Mouse (Mus musculus) thymus, postnatal 0 days (tissue): Measurements from ENCODE around the gene Hexb. TPM values are rescaled to one million over a fixed set of nuclear protein-coding genes. Genes with fewer than 3 reads are reported as not detected.
A peak's percentile ranks its signal among the peaks of the same experiment; 100 is the strongest.
"Not testable (repeated sequence)": the region's sequence is repeated elsewhere in the genome, so short reads cannot be mapped to it uniquely, and the experiment has no call there.

Experiments
- DNase-seq: peaks from one replicate; pipeline ENCODE4 v3.0.0-alpha.2; 2015; ENCODE audit warnings: low spot score
- polyA plus RNA-seq: library from polyadenylated mRNA; unstranded; fragments of >200 nt; fragmentation: Nextera tagmentation; extraction: Ambion mirVana; gene quantifications from 2 replicates; pipeline ENCODE4 v1.2.1, GENCODE M21; 2015

Hexb gene
- polyA plus RNA-seq, 1 experiment from 2014 or later: 97.2 TPM

GRCm38 (mm10) chr13:97182821-97183220 is 15.3 kb downstream of the Hexb start:
- DNase-seq: no peak

GRCm38 (mm10) chr13:97180113-97180828 is 17.9 kb downstream of the Hexb start:
- no peak for DNase-seq

- no peak for DNase-seq
Measured at GRCm38 (mm10) chr13:97178943-97179342, 19.2 kb downstream of the Hexb start.

- DNase-seq: no peak
Measured at GRCm38 (mm10) chr13:97176731-97177130, 21.4 kb downstream of the Hexb start.

GRCm38 (mm10) chr13:97175520-97176264 is 22.5 kb downstream of the Hexb start:
- DNase-seq: no peak

GRCm38 (mm10) chr13:97145834-97146233 is 52.3 kb downstream of the Hexb start:
- DNase-seq: peak; percentile 56

GRCm38 (mm10) chr13:97142321-97142720 is 55.8 kb downstream of the Hexb start:
- no peak for DNase-seq

- DNase-seq: not testable (repeated sequence)
Measured at GRCm38 (mm10) chr13:97138404-97138931, 59.7 kb downstream of the Hexb start.

GRCm38 (mm10) chr13:97137466-97138400 is 60.4 kb downstream of the Hexb start, which contains the start of the genes Gfm2 and Nsa2:
Gene Gfm2, plus strand, starts transcription at chr13:97137937.
Gene Nsa2, minus strand, starts transcription at chr13:97137937.
- DNase-seq: peak; percentile 95

GRCm38 (mm10) chr13:97130413-97130812 is 67.7 kb downstream of the Hexb start:
- not testable (repeated sequence) for DNase-seq

GRCm38 (mm10) chr13:97129654-97130053 is 68.5 kb downstream of the Hexb start:
- not testable (repeated sequence) for DNase-seq

Other genes with a start within 250 kb of the Hexb start
- gene 1700029F12Rik, start 164.0 kb downstream of the Hexb start, polyA plus RNA-seq: 0.40 and 0.44 TPM in 2 replicates
- gene Fam169a, start 131.1 kb downstream of the Hexb start, polyA plus RNA-seq: 0.41 and 0.52 TPM in 2 replicates
- 1.0 and 1.8 TPM in 2 replicates for gene Gm6169, start 99.1 kb downstream of the Hexb start, polyA plus RNA-seq
- gene Gfm2, start 60.4 kb downstream of the Hexb start, polyA plus RNA-seq: 21.0 and 23.2 TPM in 2 replicates
- gene Nsa2, start 60.4 kb downstream of the Hexb start, polyA plus RNA-seq: 83.9 and 91.3 TPM in 2 replicates
- gene Enc1, start 42.7 kb upstream of the Hexb start, polyA plus RNA-seq: 1.9 and 2.0 TPM in 2 replicates